Mouse (Mus musculus): ENCODE measurements around the gene Me3.

DNA sequence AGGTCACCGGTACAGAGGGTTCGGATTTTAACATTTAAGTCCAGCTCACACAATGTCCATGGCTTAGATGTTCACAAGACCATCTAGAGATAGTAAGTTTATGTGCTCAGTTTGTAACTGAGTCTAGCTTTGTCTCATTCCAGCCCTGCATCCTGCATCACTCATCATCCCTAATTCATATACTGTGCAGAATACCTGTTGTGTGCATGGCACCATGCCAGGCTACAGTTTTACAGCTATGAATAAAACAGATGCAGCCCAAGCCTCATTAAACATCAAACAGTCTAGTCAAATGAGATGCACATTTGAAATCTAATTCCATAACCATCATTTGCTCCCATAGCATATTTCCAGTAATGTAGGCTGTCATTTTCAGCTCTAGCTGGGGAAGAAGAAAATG lies 143.7 kb downstream of the Me3 start:
- no peak for TF ChIP-seq CTCF (IDR thresholded peaks at IDR 0.05; ENCODE audit: extremely low read depth, insufficient read depth, insufficient read length, insufficient replicate concordance)
- no peak for TF ChIP-seq POLR2A (IDR thresholded peaks at IDR 0.05; ENCODE audit: low read depth, low read length)
